Comparison of ENCODE assay signal across 10 mouse cellular contexts in the genomic region with DNA sequence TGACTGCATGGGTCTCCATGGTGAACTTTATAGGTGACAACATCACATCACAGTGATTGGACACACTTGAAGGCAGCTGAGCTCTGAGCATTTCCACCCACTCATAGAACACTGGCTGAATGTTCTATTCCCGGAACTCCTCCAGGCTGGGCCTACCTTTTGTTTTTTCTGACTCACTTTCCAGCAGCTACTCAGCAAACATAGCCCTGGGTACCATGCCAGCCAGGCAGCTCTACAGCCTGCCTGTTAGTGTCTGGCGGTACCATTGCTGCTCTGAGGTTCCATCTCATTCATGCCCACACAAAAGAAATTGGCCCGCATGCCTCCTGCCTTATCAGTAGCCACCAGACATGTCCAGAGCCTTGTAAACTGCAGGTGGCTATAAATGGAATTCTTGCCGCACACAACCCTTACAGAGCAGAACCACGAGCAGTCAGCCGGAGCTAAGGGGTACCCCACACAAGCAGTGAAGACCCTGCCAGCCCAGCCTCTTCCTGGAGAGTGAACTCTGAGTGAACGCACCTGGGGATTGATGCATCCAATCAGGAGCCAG. TPM values are rescaled to one million over a fixed set of nuclear protein-coding genes. Genes with fewer than 3 reads are reported as not detected.
DNase-seq lines count a peak whose midpoint lies in the region; ATAC-seq and TF ChIP-seq lines count a peak whose summit lies in the region.
"Had no signal": no experiment of that assay in that cellular context is flagged by ENCODE, and none has a peak within 500 bp of the region (broad histone marks: within the 10 kb centered on the region; RNA-seq: fewer than 3 reads in every experiment).

No protein-coding gene starts in this region.

- ATAC-seq in intestine, embryonic 15.5 days: peak; percentile 45; the same call in 1 of the 2 replicates
- ATAC-seq in intestine, postnatal 0 days: no peak

- TF ChIP-seq CTCF in intestine, postnatal 0 days (IDR thresholded peaks at IDR 0.05; ENCODE audit: low read depth): no peak
- no peak for TF ChIP-seq CTCF in olfactory bulb, adult 2 months (IDR thresholded peaks at IDR 0.05; ENCODE audit: insufficient read depth, low read depth, low read length)

- no peaks in the 10 kb centered on the region for H3K36me3 ChIP-seq in intestine, embryonic 15.5 days
- H3K36me3 ChIP-seq in intestine, postnatal 0 days (ENCODE audit: control insufficient read depth, insufficient read depth): no peaks in the 10 kb centered on the region
- no peaks in the 10 kb centered on the region for H3K36me3 ChIP-seq in erythroblast, embryonic 14.5 days (ENCODE audit: control insufficient read depth)

- no peaks in the 10 kb centered on the region for H3K27me3 ChIP-seq in intestine, embryonic 15.5 days (replicated peaks)
- no peaks in the 10 kb centered on the region for H3K27me3 ChIP-seq in intestine, postnatal 0 days (replicated peaks; ENCODE audit: control insufficient read depth, insufficient read depth, low read length)
- H3K27me3 ChIP-seq in erythroblast, embryonic 14.5 days (ENCODE audit: control insufficient read depth): no peaks in the 10 kb centered on the region; the same call in 1 of the 2 replicates
- H3K27me3 ChIP-seq: CH12.LX had no signal

- TF ChIP-seq POLR2A in olfactory bulb, adult 2 months (IDR thresholded peaks at IDR 0.05; ENCODE audit: insufficient read depth, low read depth, low read length): no peak

- no peaks in the 10 kb centered on the region for H3K9me3 ChIP-seq in intestine, embryonic 15.5 days
- no peaks in the 10 kb centered on the region for H3K9me3 ChIP-seq in intestine, postnatal 0 days (ENCODE audit: control insufficient read depth)
- H3K9me3 ChIP-seq in erythroblast, embryonic 14.5 days (ENCODE audit: control insufficient read depth, low read length): no peaks in the 10 kb centered on the region

- WGBS in intestine, embryonic 15.5 days: 57% methylated on average over 7 of the region's 7 CpGs
- 60% methylated on average over 7 of the region's 7 CpGs for WGBS in intestine, postnatal 0 days
- 48% methylated on average over 7 of the region's 7 CpGs for WGBS in olfactory bulb, adult 2 months

- H3K27ac ChIP-seq in intestine, embryonic 15.5 days: no peak overlapping the region
- no peak overlapping the region for H3K27ac ChIP-seq in intestine, postnatal 0 days (ENCODE audit: low read depth, low read length)
- H3K27ac ChIP-seq in olfactory bulb, adult 2 months (ENCODE audit: insufficient read depth, low read depth, low read length): peak overlapping the region; percentile 93

- intact Hi-C loops in gastrocnemius, postnatal 36 days (cut with DNase I): no loop called here

- no peaks in the 10 kb centered on the region for H3K4me1 ChIP-seq in intestine, embryonic 15.5 days (replicated peaks)
- no peaks in the 10 kb centered on the region for H3K4me1 ChIP-seq in intestine, postnatal 0 days (replicated peaks; ENCODE audit: control insufficient read depth, insufficient read depth, low read length)
- H3K4me1 ChIP-seq in erythroblast, embryonic 14.5 days (ENCODE audit: control insufficient read depth): peaks cover 55% of the 10 kb centered on the region
- peaks cover 29% of the 10 kb centered on the region for H3K4me1 ChIP-seq in olfactory bulb, adult 2 months (ENCODE audit: control insufficient read depth, insufficient read depth, low read length)

- H3K4me2 ChIP-seq in intestine, embryonic 15.5 days (replicated peaks): no peak overlapping the region
- H3K4me2 ChIP-seq in intestine, postnatal 0 days (replicated peaks; ENCODE audit: low read depth): no peak overlapping the region

- H3K4me3 ChIP-seq in intestine, embryonic 15.5 days (replicated peaks): no peak overlapping the region
- no peak overlapping the region for H3K4me3 ChIP-seq in intestine, postnatal 0 days (ENCODE audit: low read depth, low read length)
- H3K4me3 ChIP-seq in erythroblast, embryonic 14.5 days (replicated peaks): peak overlapping the region; percentile 52
- no peak overlapping the region for H3K4me3 ChIP-seq in olfactory bulb, adult 2 months (ENCODE audit: insufficient read depth, low read depth, low read length)
- H3K4me3 ChIP-seq: myocyte had no signal

- H3K9ac ChIP-seq in intestine, embryonic 15.5 days: no peak overlapping the region
- H3K9ac ChIP-seq in intestine, postnatal 0 days (ENCODE audit: low read depth, low read length): no peak overlapping the region

- peak; percentile 36 to 43 for DNase-seq in layer of hippocampus, postnatal 36 days
- DNase-seq in gastrocnemius, postnatal 36 days: no peak
- DNase-seq in kidney, adult 9 months: no peak
- no peak for DNase-seq in ovary, postnatal 36 days (ENCODE audit: low spot score)

RNA-seq across cellular contexts. Expression of a gene that starts 55.8 kb away (rescaled TPM):
- not detected in 2 replicates for polyA plus RNA-seq in intestine, embryonic 15.5 days (2015; fragmentation: Nextera tagmentation; extraction: Ambion mirVana)
- polyA plus RNA-seq in intestine, postnatal 0 days (2015; fragmentation: Nextera tagmentation; extraction: Ambion mirVana): 0.05 TPM in 1 of 2 replicates, not detected in the other
- polyA plus RNA-seq in erythroblast, embryonic 14.5 days (2012): 0.01 TPM in 1 of 2 replicates, not detected in the other
- not detected for total RNA-seq in layer of hippocampus, postnatal 36 days (2021)
- polyA plus RNA-seq in olfactory bulb, adult 2 months (2012; ENCODE audit: insufficient read depth, insufficient read length, low replicate concordance, missing spikeins): not detected in 2 replicates
- total RNA-seq in gastrocnemius, postnatal 36 days (2021): not detected
- polyA plus RNA-seq: myocyte had no signal

Comparison
In these comparisons a context has a peak if more than half of its experiments do, and no peak if none do; other contexts are left out.
1. DNase-seq: peak in layer of hippocampus, postnatal 36 days (2 of 2); none in gastrocnemius, postnatal 36 days (0 of 2), kidney, adult 9 months (single experiment) and ovary, postnatal 36 days (single experiment).